Mouse (Mus musculus): ENCODE data around the gene Vps45. TPM values are rescaled to one million over a fixed set of nuclear protein-coding genes. Genes with fewer than 3 reads are reported as not detected.
A peak's percentile ranks its signal among the peaks of the same experiment; 100 is the strongest.

Vps45 gene
- total RNA-seq (2021): 10 to 100 TPM; 34.3 to 37.3 TPM
- long read RNA-seq, experiment 1, transcript Vps45-201 (15 exons, 2,637 nt): major isoform, 17 of 24 reads
- long read RNA-seq, experiment 1, partial matches to known transcripts: 4 of 24 reads
- long read RNA-seq, experiment 1, other reads (novel, unspliced or antisense): 3 of 24 reads
- long read RNA-seq, experiment 2, transcript Vps45-201 (15 exons, 2,637 nt): major isoform, 7 of 10 reads
- long read RNA-seq, experiment 2, partial matches to known transcripts: 2 of 10 reads
- long read RNA-seq, experiment 2, other reads (novel, unspliced or antisense): 0 of 10 reads

DNA sequence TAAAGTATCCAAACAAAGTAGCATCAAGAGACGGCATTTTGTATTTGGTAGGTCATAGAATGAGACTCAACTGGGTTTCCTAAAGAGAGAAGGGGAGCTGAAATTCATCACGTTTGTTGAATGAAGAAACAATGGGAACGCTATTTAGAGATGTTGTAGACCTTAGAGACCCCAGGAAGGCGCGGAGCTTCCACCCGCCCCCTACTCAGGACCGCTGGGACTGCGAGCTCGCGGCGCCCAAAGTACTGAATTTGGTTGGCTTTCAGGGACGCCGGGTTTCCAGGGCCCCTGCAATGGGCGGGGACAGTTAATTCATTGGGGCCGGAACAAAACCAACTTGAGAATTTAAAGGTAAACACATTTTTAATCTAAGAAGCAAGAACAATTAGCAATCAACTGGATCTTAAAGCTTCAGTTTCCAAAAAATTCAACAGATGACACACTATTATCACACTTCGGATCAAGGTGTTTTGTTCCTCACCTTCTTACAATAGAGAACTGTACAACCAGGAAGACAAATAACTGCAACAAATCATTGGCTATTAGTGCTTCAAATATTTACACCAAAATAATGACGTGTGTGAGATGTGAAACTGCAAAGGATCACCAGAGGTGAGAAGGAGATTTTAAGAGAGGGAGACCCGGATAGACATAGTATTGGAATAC lies at the start of gene Vps45:
TSS of gene Vps45 (minus strand) at position 236 of the 666 bp plus-strand sequence.
- peak; percentile 47 to 78 for DNase-seq (ENCODE audit: low spot score in 2 of 2)
- intact Hi-C loops (cut with DNase I): loop anchor here (10.0 kb wide), 1 partner anchor 174 kb away; the partner anchor contains the start of gene Ciart

DNA sequence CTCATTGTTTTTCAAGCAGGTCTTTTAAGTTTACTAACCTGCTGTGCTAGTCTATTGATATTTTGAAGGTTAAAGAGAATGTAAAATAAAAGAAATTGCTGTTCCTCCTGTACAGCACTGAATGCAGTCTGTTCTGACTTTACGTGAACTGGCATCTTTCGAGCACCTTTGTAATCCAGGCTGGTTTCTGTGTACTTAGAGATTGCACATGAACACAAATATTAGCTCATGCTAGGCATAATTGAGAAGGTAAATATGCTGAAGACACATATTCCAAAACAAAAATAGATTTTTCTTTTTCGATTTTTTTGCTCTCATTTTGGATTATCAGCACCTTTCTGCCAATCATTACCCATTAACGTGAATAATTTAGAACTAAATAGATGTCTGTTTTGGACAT lies 47.9 kb upstream of the Vps45 start:
- intact Hi-C loops (cut with DNase I): no loop called here
- DNase-seq (ENCODE audit: low spot score in 2 of 2): no peak

DNA sequence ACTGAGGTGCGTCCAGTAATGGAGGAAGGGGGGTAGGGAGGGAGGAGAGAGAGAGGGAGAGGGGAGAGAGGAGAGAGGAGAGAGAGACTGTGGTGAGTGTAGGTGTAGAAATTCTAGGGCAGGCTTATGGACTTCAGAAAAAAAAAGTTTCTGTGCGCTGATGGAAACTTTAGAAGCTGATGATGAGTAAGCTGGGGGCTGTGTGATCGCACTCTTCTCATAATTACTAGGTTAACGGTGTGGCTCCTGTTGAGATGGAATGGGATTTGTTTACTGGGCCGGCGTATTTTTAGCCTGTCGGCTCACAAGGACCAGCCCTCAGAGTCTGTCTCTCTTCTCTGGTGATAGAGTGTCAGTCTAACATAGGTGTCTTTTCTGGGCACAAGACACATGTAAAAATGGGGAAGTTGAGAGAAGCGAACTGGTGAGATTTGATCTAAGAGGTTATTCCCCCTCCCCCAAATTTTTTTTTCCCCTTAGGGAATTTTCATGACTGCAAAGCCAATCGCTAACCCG lies 47.0 kb upstream of the Vps45 start:
- intact Hi-C loops (cut with DNase I): no loop called here
- DNase-seq (ENCODE audit: low spot score in 2 of 2): no peak

DNA sequence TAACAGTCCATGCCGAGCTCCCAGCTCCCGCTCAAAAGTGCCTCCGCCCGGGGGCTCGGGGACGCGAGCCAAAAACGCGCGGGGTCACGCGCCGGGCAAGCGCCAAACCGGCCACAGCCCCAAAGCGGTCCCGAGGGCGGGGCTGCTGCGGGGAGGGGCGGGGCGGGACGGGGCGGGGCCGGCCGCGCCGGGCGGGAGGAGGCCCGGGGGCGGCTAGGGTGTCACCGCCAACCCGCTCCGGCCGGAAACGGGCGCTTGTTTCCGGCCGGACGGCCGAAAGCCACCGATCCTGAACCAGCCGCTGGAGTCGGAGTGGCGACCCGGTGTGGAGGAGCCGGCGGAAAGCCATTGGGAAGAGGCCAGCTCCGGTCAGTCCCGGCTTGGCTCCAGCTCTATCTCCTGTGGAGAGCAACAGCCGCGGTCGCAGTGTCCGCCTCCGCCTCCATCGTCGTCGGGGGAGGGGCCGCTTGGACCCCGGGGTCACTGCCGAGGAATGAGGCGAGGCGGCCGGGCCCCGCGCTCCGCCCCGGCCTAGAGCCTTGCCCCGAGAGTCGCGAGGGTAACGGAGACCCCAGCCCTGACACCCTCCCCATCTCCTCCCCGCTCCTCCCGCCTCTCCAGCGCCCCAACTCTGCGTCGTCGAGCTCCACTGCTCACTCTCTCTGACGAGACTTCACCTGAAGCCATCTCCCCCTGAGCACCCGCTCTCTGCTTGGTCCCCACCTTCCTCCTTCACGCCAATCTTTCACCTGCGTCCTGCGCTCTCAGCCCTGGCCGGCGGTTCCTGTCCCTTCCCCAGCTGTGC lies 46.2 kb upstream of the Vps45 start, which contains the start of gene Otud7b:
TSS of gene Otud7b (plus strand) at position 267 of the 805 bp plus-strand sequence.
- intact Hi-C loops (cut with DNase I): no loop called here
- DNase-seq (ENCODE audit: low spot score in 2 of 2): peak; percentile 46 to 63

DNA sequence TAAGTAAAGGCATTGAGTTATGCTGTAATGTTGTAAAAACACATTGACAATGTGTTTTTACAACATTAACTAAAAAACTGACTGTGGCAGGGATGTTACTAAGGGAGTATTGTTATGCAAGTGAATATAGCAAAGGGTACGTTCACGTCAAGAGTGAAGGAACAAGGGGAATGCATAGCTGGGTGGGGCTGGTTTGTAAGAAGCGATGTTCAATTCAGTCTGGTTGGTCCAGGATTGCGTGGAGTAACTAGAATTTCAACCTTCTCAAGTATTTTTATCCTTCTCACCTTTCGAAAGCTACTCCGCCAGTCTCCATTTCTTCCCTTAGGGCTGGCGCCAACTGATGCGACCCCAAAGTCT lies 45.6 kb upstream of the Vps45 start:
- DNase-seq (ENCODE audit: low spot score in 2 of 2): no peak
- intact Hi-C loops (cut with DNase I): no loop called here

DNA sequence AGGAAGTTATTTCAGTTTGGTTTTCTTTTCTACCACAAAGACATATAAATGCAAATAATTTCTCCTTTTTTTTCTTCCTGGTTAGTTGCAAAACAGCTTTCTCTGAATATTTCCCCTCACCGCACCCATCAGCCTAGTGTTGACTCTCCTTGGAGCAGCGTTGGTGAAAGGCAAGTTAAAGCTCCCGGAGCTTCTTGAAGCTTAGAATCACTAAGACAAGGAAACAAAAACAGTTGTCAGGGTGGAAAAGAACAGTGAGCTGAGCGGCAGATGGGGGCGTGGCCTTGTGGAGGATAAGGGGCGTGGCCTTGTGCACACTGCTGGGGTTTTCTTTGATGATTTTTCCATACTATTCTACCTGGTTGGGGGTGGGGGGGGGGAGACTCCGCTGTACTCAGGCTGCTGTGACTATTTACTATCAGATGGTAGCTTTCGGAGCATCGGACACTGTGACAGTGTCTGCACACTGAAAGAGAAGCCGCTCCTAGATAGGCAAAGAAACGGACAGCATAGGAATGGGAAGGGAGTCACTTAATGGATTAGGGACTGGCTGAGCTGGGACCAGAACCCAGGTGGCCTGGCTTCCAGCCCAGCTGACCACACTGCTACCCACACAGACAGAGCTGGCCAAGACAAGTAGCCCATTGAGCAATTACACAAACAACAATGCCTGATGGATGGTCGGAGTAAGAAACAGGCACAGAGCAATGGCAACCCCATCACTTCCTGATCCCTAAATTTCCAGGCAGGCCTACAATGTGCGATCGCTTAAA lies 44.0 kb upstream of the Vps45 start:
- intact Hi-C loops (cut with DNase I): no loop called here
- DNase-seq (ENCODE audit: low spot score in 2 of 2): peak; percentile 19 to 40

DNA sequence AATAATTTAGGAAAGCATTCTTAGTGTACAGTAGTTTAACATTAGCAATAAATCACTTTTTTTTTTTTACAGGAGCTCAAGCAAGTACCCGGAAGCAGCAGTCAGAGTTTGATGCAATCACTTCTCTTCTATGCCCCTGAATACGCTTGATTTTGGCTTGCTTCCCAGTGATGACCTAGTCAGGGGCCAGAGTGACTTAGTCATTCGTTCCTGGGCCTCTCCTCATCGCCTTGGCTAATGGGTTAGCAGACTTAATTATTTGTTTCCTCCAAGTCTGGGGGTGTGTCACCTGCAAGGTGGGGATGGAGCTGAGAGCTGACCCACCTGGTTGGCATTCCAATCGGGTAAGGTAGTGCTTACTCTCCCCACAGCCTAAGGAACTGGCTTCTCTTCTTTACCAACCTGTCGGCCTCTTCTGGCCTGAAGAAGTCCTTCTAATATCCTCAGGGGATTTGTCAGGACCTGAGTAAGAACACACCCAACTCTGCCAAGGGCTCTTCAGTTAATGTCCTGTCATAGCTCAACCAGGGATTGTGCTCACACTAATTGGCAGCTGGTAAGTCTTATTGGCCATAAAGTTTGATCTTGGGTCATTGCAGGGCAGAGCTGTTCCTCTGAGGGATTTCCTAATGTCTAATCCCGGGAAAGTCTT lies 40.5 kb upstream of the Vps45 start:
- no peak for DNase-seq (ENCODE audit: low spot score in 2 of 2)
- intact Hi-C loops (cut with DNase I): no loop called here

DNA sequence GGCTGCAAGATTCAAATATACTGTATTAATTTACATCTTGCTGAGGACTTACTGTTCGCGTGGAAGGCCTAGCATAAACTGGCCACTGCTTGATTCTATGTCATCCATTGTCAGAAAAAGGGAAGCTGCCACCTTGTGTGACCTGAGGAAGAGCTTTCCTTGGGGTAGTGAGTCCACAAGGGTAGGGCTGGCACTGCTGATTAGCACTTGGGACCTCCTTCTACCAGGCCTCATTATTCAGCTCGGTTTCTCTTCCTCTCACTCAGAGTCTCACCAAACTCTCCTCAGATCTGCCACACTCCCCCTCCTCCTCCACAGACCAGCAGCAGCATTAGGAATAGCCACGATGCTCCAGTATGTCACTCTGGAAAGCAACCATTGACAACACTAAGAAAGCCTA lies 39.9 kb upstream of the Vps45 start:
- intact Hi-C loops (cut with DNase I): no loop called here
- DNase-seq (ENCODE audit: low spot score in 2 of 2): no peak

DNA sequence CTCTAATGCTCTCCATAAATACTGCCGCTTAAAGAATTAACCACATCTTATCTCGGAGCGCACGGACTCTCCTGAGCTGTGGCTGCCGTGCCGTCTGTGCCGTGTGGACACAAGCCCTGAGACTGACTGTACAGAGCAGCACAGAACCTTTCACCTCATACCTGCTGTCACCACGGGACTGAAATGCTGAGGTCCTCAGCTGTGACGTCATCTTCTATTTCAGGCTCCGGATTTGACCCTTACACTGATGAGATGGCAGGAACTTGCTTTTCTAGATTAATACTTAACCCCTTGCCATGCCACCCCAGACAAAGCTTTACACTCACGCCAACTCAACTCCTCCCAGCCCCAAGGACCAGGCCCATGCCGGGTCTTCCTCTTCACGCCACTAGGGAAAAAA lies 35.9 kb upstream of the Vps45 start:
- intact Hi-C loops (cut with DNase I): no loop called here
- no peak for DNase-seq (ENCODE audit: low spot score in 2 of 2)

DNA sequence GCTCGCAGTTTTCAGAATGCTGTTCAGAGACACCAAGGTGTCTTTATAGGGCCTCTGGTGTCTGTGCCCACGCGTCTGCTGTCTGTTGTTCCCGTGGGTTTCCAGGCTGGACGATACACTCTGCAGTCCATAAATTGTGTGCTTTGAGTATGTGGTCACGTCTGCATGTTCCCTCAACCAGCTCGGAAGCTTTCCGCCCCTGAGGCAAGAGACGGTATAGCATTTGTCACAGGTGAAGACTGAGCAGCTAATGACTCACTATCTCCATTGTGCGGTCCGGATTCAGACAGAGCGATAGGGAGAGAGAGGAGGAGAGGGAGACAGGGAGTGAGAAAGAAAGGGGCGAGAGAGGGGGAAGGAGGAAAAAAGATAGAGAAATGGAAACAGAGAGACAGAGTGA lies 35.2 kb upstream of the Vps45 start:
- no peak for DNase-seq (ENCODE audit: low spot score in 2 of 2)
- intact Hi-C loops (cut with DNase I): no loop called here

DNA sequence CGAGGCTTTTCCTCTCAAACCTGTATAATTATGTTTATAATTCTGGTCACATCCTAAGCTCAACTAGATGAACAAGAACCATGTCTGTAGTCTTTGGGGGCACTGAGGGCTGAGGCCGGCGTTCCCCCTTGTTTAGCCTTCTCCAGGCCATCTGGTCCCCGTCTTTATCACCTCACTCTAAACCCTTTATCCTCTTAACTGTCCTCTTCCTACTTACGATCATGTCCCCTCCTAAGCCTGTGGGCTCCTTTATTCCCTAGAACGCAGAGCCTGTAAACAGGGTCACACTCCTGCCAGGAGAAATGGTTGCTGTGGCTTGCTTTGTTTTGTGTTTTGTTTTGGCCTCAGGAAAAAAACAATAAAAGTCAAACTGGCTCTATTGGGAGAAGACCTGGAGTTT lies 33.7 kb upstream of the Vps45 start:
- DNase-seq (ENCODE audit: low spot score in 2 of 2): no peak
- intact Hi-C loops (cut with DNase I): no loop called here

DNA sequence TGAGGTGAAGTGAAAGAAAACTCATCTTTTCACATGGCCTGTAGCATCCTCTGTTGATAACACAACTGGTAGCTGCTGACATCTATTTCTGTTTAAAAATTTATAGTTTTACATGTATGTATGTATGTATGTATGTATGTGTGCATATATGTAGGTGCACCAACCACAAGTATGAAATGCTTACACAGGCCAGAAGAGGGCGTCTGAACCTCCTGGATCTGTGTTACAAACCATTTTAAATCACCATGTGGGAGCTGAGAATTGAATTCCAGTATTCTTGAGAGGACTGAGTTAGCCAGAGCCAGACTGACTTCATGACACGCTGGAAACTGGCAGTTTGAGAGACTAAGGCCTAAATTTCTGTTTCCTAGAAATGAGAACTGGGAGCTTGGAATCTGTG lies 32.9 kb upstream of the Vps45 start:
- intact Hi-C loops (cut with DNase I): no loop called here
- no peak for DNase-seq (ENCODE audit: low spot score in 2 of 2)

DNA sequence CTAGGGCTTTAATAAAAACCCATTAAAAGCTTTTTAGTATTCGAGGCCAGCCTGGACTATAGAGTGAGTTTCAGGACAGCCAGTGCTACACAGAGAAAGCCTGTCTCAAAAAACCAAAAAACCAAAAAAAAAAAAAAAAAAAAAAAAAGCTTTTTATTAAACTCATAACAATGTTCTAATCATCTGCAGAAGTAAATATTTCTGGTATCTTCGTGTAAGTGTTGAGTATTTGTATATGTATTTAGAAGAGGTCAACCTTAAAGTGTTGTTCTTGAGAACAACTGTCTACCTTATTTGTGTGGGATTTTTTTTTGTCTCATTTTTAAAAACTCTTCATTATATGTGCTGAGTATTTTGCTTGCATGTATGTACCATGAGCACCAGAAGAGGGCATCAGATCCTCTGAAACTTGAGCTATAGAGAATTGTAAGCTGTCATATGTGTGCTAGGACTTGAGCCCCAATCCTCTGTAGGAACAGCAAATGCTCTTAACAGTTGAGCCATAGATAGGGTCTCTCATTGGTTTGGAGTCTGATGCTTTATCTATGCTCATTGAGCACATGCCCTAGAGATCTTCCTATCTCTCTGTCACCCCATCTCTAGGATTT lies 31.7 kb upstream of the Vps45 start:
- intact Hi-C loops (cut with DNase I): no loop called here
- DNase-seq (ENCODE audit: low spot score in 2 of 2): no peak

DNA sequence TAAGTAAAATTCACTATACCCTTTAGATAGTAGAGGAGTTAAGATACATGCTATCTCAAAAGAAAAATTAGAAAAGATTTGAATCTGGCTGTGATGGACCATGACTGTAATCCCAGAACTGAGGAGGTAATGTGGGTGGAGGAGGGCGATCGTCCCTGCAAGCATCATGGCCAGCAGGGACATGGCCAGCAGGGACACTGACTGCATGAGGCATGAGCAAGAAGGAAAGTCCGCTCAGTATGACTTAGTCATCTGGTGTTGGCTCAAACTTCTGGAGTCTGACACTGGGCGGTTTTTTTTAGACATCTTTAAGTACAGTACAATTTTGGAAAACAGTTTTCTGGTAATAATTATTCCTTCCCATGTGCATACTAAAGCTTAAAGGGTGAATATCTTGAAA lies 29.5 kb upstream of the Vps45 start:
- intact Hi-C loops (cut with DNase I): no loop called here
- DNase-seq (ENCODE audit: low spot score in 2 of 2): no peak

DNA sequence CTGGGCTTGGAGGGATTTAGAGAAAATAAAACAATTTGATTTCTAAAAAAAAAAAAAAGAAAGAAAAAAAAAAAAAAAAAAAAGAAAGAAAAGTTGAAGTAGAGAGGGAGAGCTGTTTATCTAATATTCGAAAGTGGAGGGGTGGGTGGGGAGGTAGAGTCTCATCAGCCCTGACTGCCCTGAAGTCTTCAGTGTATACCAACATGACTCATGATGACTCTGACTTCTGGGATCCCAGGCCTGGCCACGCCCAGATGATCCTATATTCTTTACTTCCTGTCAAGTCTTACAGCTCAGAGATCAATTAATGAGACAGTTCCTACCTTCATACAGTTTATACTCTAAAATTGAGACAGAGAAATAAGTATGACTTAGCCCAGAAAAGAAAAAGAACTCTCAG lies 29.0 kb upstream of the Vps45 start:
- intact Hi-C loops (cut with DNase I): no loop called here
- DNase-seq (ENCODE audit: low spot score in 2 of 2): no peak

DNA sequence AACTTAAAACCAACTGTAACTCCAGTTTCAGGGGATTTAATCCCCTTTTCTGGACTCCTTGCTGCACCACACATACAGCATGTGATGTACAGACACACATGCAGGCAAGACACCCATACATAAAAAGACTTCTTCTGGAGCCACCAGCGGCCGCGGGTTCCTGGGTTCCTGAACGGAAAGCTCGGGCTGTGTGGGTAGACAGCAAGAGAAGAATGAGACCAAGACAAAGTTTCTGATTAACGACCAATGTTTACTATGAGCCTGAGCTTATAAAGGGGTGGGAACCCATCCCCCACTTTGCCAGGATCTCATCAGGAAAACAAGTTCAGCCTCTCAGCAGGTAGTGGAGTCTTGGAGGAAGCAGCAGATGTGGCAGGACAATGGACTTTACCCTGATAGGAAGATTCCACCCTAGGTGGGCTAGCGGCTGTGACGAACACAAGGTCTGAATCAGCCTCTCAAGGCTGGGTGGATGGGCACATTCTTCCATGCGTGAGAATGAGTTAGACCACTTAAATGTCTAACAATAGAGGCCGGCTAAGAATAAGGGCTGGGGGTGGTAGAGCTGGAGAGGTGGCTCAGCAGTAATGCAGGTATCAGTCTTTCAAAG lies 26.0 kb upstream of the Vps45 start:
- intact Hi-C loops (cut with DNase I): no loop called here
- DNase-seq (ENCODE audit: low spot score in 2 of 2): no peak

DNA sequence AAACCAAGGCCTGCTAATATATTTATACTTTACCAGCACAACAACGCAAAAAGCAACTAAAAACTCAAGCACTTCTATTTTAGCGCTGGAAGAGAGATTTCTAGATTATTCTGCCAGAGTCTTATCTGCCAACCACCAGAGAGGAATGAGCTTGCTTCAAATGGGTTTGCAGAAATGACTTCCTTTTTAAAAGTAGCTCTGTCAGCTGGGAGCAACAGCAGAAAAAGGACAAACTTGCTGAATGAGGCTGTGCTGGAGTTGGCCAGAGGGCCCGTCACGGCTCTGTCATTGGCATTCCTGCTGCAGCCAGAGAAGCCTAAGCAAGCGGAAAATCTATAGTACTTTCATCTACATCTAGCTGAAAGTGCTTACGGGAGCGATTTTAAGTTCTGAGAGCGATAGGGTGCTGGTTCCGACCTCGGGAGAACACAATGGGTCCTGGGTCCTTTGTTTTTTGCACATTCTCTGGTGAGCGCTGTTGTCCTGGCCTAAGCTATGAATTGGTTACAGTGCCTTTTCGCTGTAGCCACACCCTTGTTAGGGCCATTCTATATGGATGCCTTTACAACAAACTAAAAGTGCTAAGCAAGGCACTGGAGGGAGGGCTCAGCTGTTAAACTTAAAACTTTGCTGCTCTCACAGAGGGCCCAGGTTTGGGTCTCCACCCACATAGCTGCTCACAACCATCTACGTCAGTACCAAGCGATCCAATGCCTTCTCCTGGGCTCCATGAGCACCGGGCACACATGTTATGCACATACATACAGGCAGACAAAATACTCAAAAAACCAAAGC lies 24.6 kb upstream of the Vps45 start:
- intact Hi-C loops (cut with DNase I): no loop called here

DNA sequence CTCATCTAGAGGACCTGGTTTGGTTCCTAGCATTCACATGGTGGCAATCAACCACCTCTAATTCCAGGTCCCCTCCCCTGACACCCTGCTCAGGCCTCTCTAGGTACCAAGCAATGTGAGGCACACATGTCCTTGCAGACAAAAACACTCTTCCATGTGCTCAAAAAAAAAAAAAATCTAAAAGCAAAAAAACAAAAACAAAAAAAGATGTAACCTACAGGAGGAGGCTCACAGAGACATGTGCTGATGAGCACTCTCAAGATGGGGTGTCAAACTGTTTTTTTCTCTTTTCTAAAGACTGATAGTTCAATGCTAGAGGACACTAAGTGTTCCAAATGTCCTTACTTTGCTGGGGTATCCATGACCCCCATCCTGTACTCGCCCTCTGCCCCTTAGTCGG lies 23.8 kb upstream of the Vps45 start:
- DNase-seq (ENCODE audit: low spot score in 2 of 2): no peak
- intact Hi-C loops (cut with DNase I): no loop called here

More for the DNA sequence above, 24.6 kb upstream of the Vps45 start:
- DNase-seq (ENCODE audit: low spot score in 2 of 2): no peak

Measured in left cerebral cortex, postnatal 14 days (tissue).